Mouse (Mus musculus): Measurements from ENCODE around the gene Elf1. TPM values are rescaled to one million over a fixed set of nuclear protein-coding genes. Genes with fewer than 3 reads are reported as not detected.

Elf1 gene
- polyA plus RNA-seq, 1 experiment, result 27.8 TPM

GRCm38 (mm10) chr14:79586499-79587138 lies 105.6 kb downstream of the Elf1 start:
- Histone ChIP-seq H3K4me3 (ENCODE audit: insufficient read depth, low read length) (peak overlapping the region; percentile 68), H3K27ac (ENCODE audit: insufficient read depth, low read length) (peak overlapping the region; percentile 97), H3K4me1 (ENCODE audit: control insufficient read depth, insufficient read depth, low read length) (no peaks in the 10 kb centered on the region; the same call in 1 of the 2 replicates)
- TF ChIP-seq POLR2A (IDR thresholded peaks at IDR 0.05; ENCODE audit: low read depth, low read length), result 0 out of 2 replicates have a peak, but pooled peaks have one; percentile 9
- TF ChIP-seq CTCF (IDR thresholded peaks at IDR 0.05; ENCODE audit: borderline replicate concordance, insufficient read depth, low read length), result no peak

- Histone ChIP-seq H3K4me3 (ENCODE audit: insufficient read depth, low read length) (peak within 1 kb of the TSS; percentile 79), H3K4me1 (ENCODE audit: control insufficient read depth, insufficient read depth, low read length) (no peaks in the 10 kb centered on the region; the same call in 1 of the 2 replicates), H3K27ac (ENCODE audit: insufficient read depth, low read length) (peak within 1 kb of the TSS; percentile 97)
- TF ChIP-seq POLR2A (IDR thresholded peaks at IDR 0.05; ENCODE audit: low read depth, low read length), result peak; percentile 84
- no peak for TF ChIP-seq CTCF (IDR thresholded peaks at IDR 0.05; ENCODE audit: borderline replicate concordance, insufficient read depth, low read length)
These were observed 106.3 kb downstream of the Elf1 start, which contains the start of gene Sugt1 for GRCm38 (mm10) chr14:79587139-79587851. Sugt1 (plus strand) TSS chr14:79587691.

GRCm38 (mm10) chr14:79587852-79588229 lies 106.8 kb downstream of the Elf1 start:
- no peaks in the 10 kb centered on the region; the same call in 1 of the 2 replicates for H3K4me1 ChIP-seq (ENCODE audit: control insufficient read depth, insufficient read depth, low read length)
- H3K27ac ChIP-seq (ENCODE audit: insufficient read depth, low read length), result peak overlapping the region; percentile 10; the same call in 1 of the 2 replicates
- TF ChIP-seq CTCF (IDR thresholded peaks at IDR 0.05; ENCODE audit: borderline replicate concordance, insufficient read depth, low read length) (no peak), POLR2A (IDR thresholded peaks at IDR 0.05; ENCODE audit: low read depth, low read length) (no peak)
- H3K4me3 ChIP-seq (ENCODE audit: insufficient read depth, low read length), result peak overlapping the region; percentile 79

GRCm38 (mm10) chr14:79588534-79588951 lies 107.5 kb downstream of the Elf1 start:
- H3K4me3 ChIP-seq (ENCODE audit: insufficient read depth, low read length), result peak overlapping the region; percentile 79
- TF ChIP-seq POLR2A (IDR thresholded peaks at IDR 0.05; ENCODE audit: low read depth, low read length) (no peak), CTCF (IDR thresholded peaks at IDR 0.05; ENCODE audit: borderline replicate concordance, insufficient read depth, low read length) (no peak)
- H3K4me1 ChIP-seq (ENCODE audit: control insufficient read depth, insufficient read depth, low read length), result no peaks in the 10 kb centered on the region; the same call in 1 of the 2 replicates
- no peak overlapping the region for H3K27ac ChIP-seq (ENCODE audit: insufficient read depth, low read length)

GRCm38 (mm10) chr14:79589401-79589800 lies 108.4 kb downstream of the Elf1 start:
- no peaks in the 10 kb centered on the region; the same call in 1 of the 2 replicates for H3K4me1 ChIP-seq (ENCODE audit: control insufficient read depth, insufficient read depth, low read length)
- H3K4me3 ChIP-seq (ENCODE audit: insufficient read depth, low read length), result no peak overlapping the region
- TF ChIP-seq POLR2A (IDR thresholded peaks at IDR 0.05; ENCODE audit: low read depth, low read length) (no peak), CTCF (IDR thresholded peaks at IDR 0.05; ENCODE audit: borderline replicate concordance, insufficient read depth, low read length) (no peak)
- no peak overlapping the region for H3K27ac ChIP-seq (ENCODE audit: insufficient read depth, low read length)

- TF ChIP-seq CTCF (IDR thresholded peaks at IDR 0.05; ENCODE audit: borderline replicate concordance, insufficient read depth, low read length), result no peak
- TF ChIP-seq POLR2A (IDR thresholded peaks at IDR 0.05; ENCODE audit: low read depth, low read length), result no peak
- Histone ChIP-seq H3K27ac (ENCODE audit: insufficient read depth, low read length) (no peak overlapping the region), H3K4me3 (ENCODE audit: insufficient read depth, low read length) (no peak overlapping the region), H3K4me1 (ENCODE audit: control insufficient read depth, insufficient read depth, low read length) (no peaks in the 10 kb centered on the region; the same call in 1 of the 2 replicates)
These were observed 109.9 kb downstream of the Elf1 start for GRCm38 (mm10) chr14:79590916-79591315.

- peaks cover 2% of the 10 kb centered on the region; the same call in 1 of the 2 replicates for H3K4me1 ChIP-seq (ENCODE audit: control insufficient read depth, insufficient read depth, low read length)
- no peak for TF ChIP-seq CTCF (IDR thresholded peaks at IDR 0.05; ENCODE audit: borderline replicate concordance, insufficient read depth, low read length)
- TF ChIP-seq POLR2A (IDR thresholded peaks at IDR 0.05; ENCODE audit: low read depth, low read length), result no peak
These were observed 110.6 kb downstream of the Elf1 start for GRCm38 (mm10) chr14:79591611-79592010.

GRCm38 (mm10) chr14:79594069-79594468 lies 113.1 kb downstream of the Elf1 start:
- Histone ChIP-seq H3K27ac (ENCODE audit: insufficient read depth, low read length) (no peak overlapping the region), H3K4me1 (ENCODE audit: control insufficient read depth, insufficient read depth, low read length) (peaks cover 2% of the 10 kb centered on the region; the same call in 1 of the 2 replicates), H3K4me3 (ENCODE audit: insufficient read depth, low read length) (no peak overlapping the region)
- no peak for TF ChIP-seq POLR2A (IDR thresholded peaks at IDR 0.05; ENCODE audit: low read depth, low read length)
- TF ChIP-seq CTCF (IDR thresholded peaks at IDR 0.05; ENCODE audit: borderline replicate concordance, insufficient read depth, low read length), result no peak

More at GRCm38 (mm10) chr14:79591611-79592010, 110.6 kb downstream of the Elf1 start:
- Histone ChIP-seq H3K4me3 (ENCODE audit: insufficient read depth, low read length) (no peak overlapping the region), H3K27ac (ENCODE audit: insufficient read depth, low read length) (no peak overlapping the region)

GRCm38 (mm10) chr14:79596602-79597001 lies 115.6 kb downstream of the Elf1 start:
- H3K4me3 ChIP-seq (ENCODE audit: insufficient read depth, low read length), result no peak overlapping the region
- H3K4me1 ChIP-seq (ENCODE audit: control insufficient read depth, insufficient read depth, low read length), result 0 out of 2 replicates have a peak, but pooled peaks cover 2% of the 10 kb centered on the region
- no peak overlapping the region for H3K27ac ChIP-seq (ENCODE audit: insufficient read depth, low read length)
- TF ChIP-seq CTCF (IDR thresholded peaks at IDR 0.05; ENCODE audit: borderline replicate concordance, insufficient read depth, low read length) (no peak), POLR2A (IDR thresholded peaks at IDR 0.05; ENCODE audit: low read depth, low read length) (no peak)
